Mouse (Mus musculus) neutrophil, adult 5-6 weeks (primary cell): ENCODE data around the gene C3. TPM values are rescaled to one million over a fixed set of nuclear protein-coding genes. Genes with fewer than 3 reads are reported as not detected.

ENCODE experiments used
- ATAC-seq: fragments of 151-379, 151-347 bp; 2 replicates; pipeline ENCODE4 v1.8.0; 2017; ENCODE audit warnings: mild to moderate bottlenecking, moderate TSS enrichment; ENCODE audit not compliant: insufficient number of reproducible peaks, poor library complexity, low FRiP score, severe bottlenecking; ENCODE audit errors: extremely low read depth
- total RNA-seq: library from RNA; stranded (forward); fragments of 200-1000 nt; gene quantifications from 2 replicates; pipeline ENCODE4 v1.2.3, GENCODE M21; 2017

C3 gene
- total RNA-seq, 1 experiment from 2014 or later, result 164 TPM

- ATAC-seq, result no peak
These were observed 23.5 kb upstream of the C3 start for GRCm38 (mm10) chr17:57251431-57251830.

DNA sequence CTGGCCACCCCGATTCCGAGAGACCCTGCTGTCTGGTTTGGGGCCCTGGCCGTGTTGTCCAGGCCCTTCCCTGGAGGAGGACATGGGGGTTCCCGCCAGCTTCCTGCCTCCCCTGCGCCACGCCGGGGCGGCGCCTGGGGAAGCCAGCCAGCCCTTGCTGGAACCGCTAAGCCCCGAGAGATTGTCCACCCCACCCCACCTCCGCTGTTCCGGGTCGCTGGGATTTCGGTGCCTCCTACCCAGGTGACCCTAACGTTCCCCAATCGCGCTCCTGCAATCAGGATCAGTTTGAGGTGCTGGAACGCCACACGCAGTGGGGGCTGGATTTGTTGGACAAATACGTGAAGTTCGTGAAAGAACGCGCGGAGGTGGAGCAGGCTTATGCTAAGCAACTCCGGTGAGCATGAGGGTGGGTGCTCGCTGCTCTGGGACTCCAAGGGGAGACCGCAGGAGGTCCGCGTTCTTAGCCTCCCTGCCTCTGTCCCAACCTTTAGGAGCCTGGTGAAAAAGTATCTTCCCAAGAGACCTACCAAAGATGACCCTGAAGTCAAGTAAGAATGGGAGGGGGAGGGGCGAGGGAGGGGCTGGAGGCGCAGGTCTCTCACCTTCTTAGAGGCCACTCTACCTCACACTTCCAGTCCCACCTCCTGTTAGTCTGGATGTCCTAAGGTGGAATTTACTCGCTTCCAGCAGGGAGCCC is 22.7 kb upstream of the C3 start:
- no peak for ATAC-seq

DNA sequence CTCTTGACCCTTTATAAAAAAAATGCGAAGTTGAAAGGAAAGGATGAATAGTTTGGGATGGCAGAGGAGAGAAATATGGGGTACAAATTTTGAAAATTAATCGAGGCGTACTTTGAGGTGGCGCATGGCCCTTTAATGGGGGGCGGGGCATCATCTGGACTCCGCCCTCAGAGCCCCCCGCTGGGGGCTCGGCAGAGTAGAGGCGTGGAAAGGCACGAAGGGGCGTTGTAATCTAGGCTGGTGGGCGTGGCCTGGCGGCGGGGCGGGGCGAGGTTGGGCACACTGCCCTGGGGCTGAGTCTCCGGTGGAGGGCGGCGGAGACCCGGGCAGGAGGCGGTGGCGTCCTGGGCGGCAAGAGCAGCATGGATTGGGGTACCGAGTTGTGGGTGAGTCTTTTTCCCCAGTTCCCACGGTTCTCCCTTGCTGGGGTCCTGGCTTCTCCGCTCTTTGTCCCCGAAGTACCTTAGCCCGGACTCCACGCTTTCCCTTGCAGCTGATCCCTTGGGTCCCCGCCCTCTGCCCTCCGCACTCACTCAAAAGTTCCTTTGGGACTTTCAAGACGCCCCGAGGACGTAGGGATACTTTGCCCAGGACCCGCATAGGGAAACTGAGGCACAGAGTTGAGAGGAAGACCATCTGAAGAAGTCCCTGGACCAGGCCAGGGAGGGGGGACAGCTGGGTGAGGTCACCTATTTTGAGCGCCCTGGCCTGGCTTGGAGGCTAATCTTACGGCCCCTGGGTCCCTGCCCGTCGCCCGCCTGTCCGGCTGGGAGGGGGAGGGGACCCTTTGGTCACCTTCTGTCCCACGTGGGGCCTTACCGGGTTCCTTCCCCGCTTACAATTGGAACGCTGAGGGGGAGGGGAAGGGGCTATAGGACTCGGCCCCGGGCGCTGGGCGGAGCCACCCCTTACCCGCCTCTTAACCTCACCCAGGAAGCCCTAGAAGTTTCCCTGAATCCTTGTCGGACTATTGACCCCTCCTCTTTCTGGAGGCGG is 21.5 kb upstream of the C3 start, which contains the start of gene Trip10:
Trip10 (plus strand) TSS at position 270 of the 996 bp plus-strand sequence.
- peak; percentile 36 for ATAC-seq

- ATAC-seq, result no peak
These were observed 20.8 kb upstream of the C3 start for GRCm38 (mm10) chr17:57248771-57249170.

DNA sequence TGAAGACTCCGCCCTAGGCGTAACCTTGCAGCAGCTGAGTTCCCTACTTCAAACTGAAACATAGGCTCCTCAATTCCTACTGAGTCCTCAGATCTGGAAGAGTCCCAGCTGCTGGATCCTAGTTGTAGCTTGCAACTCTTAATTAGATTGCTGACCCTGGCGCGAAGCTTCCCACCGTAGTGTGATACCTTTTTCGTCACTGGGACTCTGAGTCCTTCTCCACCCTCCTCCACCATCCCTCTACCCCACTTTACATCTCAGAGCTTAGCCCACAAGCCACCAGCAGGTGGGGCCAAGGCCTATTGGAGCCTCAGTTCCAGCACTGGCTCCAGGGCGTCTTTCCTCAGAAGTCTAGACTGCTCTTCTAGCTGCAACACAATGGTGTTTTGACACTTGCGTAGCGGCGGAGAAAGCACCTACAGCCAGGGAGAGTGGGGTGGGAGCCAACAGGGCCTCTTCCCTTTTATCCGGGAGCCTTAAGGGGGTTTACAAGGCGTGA is 20.3 kb upstream of the C3 start, which contains the start of gene Gpr108:
Gpr108 (minus strand) TSS at position 246 of the 499 bp plus-strand sequence.
- peak; percentile 62 for ATAC-seq

DNA sequence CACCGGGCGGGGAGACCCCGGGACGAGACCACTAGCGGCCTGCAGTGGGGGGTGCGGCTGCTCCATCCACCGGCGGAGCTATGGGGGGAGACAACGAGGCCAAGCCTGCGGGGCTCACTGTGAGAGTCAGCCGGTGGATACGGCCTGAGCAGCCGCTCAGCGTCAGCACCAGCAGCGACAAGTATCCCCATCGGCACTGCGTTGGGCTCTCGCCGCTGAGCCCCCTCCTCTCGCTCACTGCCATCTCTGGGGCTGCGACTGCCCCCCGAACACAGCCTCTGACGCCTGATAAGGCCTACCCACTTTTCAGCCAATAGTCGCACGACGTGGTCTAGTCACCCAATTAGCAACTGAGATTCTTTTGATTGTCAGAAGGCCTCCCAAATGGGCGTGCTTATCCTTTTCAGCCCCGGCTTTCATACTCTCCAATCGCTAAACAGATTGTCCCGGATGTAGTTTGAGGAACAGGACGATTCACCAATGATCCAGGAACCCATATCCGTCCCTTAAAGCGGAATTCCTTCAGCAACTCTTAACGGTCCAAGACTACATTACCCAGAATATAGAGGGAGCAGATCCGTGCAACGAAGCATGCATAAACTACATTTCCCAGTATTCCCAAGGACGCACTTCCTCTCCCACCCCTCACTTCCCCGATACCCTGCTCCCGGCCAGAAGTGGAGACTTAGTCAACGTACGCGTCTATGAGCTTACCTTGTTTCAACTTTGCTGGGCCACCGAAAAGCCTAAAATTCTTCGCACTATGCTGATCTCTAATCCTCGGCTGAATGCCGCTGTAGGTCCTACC is 19.7 kb upstream of the C3 start:
- peak; percentile 78 for ATAC-seq

DNA sequence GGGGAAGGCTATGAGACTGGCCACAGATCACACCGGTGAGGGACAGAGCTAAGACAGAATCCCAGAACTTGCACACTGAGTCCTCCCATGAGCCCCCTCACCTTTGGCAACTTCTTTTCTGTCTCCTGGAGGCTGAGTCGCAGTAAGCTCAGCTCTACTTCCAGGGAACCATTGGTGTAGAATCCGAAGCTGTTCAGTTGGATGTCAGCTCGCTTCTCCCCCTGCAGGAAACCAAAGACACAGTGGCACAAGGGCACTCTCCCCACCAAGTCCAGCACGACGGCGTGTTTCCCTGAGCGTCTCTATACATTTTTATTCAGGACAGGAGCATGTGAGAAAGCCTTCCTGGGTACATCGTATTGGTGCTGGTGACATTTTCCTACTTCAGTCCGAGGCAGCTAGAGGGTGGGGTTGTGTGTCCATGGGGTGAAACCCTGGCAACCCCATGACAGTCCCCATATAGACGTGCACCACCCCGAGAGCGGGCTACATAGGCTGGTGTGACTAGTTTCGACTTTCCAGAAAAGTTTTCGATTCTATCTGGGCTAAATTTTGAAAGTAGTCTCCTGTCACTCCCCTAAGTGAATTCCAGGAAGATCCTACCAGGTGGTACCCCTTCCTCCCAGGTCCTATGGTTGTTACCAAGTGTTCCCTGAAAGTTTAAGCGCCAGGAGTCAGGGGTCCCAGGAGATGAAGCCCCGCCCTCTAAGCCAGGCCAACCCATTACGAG is 18.9 kb upstream of the C3 start:
- no peak for ATAC-seq

DNA sequence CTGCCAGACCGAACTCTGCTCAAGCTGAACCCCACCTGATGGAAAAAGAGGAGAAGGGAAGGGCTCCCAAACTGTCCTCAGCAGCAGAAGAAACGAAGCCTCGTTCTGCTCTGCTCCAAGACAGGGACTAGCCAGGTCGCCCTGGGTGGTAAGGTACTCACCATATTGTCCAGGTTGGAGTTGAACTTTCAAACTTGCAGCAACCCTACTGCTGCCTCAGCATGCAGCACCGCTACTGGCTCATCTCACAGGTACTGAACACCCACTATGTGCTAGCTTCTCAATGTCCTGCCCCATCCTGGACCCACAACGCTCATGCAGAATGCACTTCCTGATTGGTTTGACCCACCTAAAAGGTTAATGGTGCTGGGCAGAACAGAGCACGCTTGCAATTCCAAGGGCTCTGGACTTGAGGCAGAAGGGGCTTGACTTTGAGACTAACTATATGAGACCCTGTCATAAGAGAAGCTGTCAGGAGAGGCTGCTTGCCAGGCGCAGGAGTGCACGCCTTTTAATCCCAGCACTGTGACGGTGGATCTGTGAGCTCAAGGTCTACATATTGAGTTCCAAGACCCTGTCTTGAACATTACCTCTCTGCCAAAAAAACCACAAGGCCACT is 17.5 kb upstream of the C3 start:
- ATAC-seq, result no peak

DNA sequence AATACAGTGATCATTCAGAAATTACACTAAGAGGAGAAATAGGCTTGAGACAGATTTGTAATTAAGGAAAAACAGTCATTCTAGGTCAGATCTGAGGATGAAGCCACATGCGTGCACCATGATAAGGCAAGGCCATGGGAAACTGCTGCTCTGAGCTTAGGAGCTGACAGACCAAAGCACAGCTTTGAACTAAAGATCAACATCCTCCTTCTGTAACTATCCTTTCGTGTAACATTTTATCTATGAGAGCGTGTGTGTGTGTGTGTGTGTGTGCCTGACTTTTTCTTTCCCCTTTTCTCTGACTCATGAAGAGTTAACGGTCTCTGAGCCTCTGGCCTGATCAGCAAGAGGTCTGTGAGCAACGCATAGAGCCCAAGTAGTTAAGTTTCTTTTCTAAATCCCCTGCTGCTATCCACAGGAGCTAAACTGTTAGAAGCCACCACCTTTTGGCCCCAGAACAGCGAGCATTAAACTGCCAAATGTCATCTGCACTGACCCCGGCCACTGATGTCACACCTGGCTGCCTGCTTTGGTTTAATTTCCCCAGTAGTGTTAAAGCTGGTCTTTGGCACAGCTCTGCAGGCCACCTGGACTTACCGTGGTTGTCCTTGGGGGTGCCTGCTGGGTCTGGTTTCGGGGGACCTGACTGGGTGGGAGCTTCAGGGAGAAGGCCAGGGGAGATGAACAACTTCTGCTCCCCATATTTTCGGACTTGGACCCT is 15.9 kb upstream of the C3 start:
- ATAC-seq, result no peak

DNA sequence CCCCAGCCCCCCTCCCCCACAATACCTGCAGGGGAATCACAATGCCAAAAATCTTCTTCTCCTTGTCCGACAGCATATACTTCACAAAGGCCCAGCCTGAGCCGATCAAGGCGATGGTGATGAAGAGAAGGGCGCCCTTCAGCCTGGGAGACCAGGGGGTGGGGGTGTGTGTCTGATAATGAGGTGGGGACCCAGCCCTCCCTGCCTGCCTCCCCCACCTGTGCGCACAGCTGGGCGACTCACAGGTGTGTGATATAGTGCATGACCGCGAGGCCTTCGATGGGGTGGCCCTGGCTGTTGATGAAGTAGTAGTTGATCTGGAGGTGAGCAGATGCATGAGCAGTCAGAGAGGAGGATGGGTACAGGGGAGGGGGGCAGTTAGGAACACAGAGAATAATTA is 9.2 kb upstream of the C3 start:
- ATAC-seq, result no peak

- no peak for ATAC-seq
These were observed 7.9 kb upstream of the C3 start for GRCm38 (mm10) chr17:57235803-57236202.

GRCm38 (mm10) chr17:57234254-57234928 is 6.5 kb upstream of the C3 start:
- no peak for ATAC-seq

- no peak for ATAC-seq
These were observed 5.1 kb upstream of the C3 start for GRCm38 (mm10) chr17:57233038-57233437.

GRCm38 (mm10) chr17:57232200-57232599 is 4.3 kb upstream of the C3 start:
- ATAC-seq, result no peak

GRCm38 (mm10) chr17:57231321-57231771 is 3.4 kb upstream of the C3 start:
- no peak for ATAC-seq

DNA sequence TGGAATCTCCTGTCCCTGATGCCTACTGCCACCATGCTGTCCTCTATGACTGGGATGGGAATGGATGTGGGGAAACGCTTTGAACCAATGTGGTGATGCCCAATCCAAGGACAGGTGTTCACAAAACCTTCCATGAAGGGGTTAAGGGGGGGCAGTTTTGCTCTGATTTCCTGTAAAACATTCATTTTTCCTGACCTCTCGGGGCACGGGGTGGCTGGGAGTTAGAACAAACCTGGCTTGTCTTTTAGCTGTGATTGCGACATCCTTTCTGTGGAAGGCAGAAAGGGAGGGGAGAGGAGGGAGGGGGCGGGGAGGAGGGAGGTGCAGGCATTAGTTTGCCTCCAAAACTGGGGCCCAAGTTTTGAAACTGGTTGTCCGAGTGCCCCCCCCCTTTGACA is 2.8 kb upstream of the C3 start:
- ATAC-seq, result no peak
